Mouse (Mus musculus): ENCODE measurements around the gene Mapk8ip2. TPM values are rescaled to one million over a fixed set of nuclear protein-coding genes. Genes with fewer than 3 reads are reported as not detected.
A peak's percentile ranks its signal among the peaks of the same experiment; 100 is the strongest.
"Not testable (repeated sequence)": the region's sequence is repeated elsewhere in the genome, so short reads cannot be mapped to it uniquely, and the experiment has no call there.

Gene Mapk8ip2
- polyA plus RNA-seq, 1 experiment from 2014 or later = 8.2 TPM

DNA sequence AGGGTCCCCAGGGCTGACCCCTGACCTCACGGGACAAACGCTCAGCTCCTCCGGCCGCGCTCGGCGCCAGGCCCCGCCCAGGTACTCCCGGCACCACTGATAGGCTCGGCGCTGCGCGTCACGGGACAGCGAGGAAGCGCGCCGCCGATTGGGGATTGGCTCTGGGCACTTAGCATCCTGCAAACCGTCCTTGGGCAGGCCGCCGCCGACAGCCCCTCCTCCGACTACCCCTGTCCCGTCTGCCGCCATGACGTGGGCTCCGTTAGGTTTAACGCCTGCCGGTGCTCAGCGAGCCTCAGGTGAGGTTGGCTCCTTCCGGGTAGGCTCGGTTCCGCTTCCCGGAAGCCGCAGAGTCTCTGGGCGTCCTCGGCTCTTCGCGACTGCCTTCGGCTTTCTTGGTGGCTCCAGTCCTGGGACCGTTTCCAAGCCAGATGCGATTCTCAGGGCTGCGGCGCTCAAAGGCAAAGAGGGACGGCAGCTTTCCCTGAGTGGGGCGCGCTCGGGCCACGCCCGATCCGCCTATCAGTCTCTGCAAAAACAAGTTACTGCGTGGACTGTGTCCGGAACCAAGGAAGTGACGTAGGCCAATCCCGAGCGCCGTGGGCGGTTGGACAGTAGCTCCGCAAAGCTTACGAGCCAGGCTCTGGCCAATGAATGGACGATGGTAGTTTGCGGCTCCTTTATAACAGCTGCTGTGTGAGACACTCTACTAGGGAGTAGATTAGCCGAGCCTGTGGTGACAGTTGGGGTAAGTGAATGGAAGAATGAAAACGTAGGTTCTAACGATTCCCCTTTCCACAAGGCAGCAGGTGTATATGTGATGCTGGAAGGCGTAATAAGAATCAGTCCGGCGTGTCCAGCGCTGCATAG is 24.1 kb upstream of the Mapk8ip2 start, which contains the start of the genes C730034F03Rik, Gm44502 and Chkb:
TSS of gene C730034F03Rik (plus strand) at position 238 of the 870 bp plus-strand sequence.
TSS of gene Gm44502 (minus strand) at position 345 of the 870 bp plus-strand sequence.
TSS of gene Chkb (minus strand) at position 557 of the 870 bp plus-strand sequence.
- Histone ChIP-seq H3K4me2 (replicated peaks) (peak within 1 kb of the TSS; percentile 84), H3K27ac (peak within 1 kb of the TSS; percentile 93), H3K9me3 (no peaks in the 10 kb centered on the region), H3K4me1 (peaks cover 16% of the 10 kb centered on the region), H3K9ac (peak within 1 kb of the TSS; percentile 79), H3K27me3 (0 out of 2 replicates have a peak, but pooled peaks cover 2% of the 10 kb centered on the region), H3K4me3 (peak within 1 kb of the TSS; percentile 67), H3K36me3 (peaks cover 19% of the 10 kb centered on the region)
- ATAC-seq (ENCODE audit: insufficient number of reproducible peaks, insufficient read depth, low FRiP score, low TSS enrichment) = peak; percentile 89
- under 1% methylated on average over 70 of the region's 70 CpGs for WGBS

DNA sequence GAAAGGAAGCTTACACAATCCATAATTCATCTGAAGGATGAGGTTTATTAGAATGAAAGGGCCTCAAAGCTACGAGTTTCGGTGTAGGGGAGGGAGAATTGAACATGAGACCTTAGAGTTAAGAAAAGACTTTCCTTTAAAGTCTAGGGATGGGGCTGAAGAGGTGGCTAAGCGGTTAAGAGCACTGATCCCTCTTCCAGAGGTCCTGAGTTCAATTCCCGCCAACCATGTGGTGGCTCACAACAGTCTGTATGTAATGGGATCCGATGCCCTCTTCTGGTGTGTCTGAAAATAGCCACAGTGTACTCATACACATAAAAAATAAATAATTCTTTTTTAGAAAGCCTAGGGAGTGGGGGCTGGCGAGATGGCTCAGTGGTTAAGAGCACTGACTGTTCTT is 23.4 kb upstream of the Mapk8ip2 start:
- no peak for ATAC-seq (ENCODE audit: insufficient number of reproducible peaks, insufficient read depth, low FRiP score, low TSS enrichment)
- Histone ChIP-seq H3K9ac (peak overlapping the region; percentile 79), H3K27me3 (0 out of 2 replicates have a peak, but pooled peaks cover 2% of the 10 kb centered on the region), H3K4me1 (peaks cover 16% of the 10 kb centered on the region), H3K9me3 (no peaks in the 10 kb centered on the region), H3K4me2 (replicated peaks) (peak overlapping the region; percentile 84), H3K27ac (peak overlapping the region; percentile 93), H3K36me3 (peaks cover 19% of the 10 kb centered on the region), H3K4me3 (peak overlapping the region; percentile 67)
- 49% methylated on average over 6 of the region's 6 CpGs for WGBS

DNA sequence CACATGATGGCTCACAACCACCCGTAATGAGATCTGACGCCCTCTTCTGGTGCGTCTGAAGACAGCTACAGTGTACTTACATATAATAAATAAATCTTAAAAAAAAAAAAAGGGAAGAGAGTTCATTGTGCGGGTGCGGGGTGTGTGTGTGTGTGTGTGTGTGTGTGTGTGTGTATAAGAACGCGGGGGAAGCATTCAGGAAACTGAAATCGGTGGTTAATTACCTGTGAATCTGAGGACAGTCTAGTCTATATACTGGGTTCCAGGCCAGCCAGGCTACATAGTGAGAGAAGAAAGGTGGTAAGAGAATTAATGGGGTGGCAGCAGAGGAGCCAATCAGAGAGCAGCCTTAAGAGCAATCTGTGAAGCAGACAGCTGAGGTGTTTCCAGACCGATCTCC is 22.9 kb upstream of the Mapk8ip2 start:
- not testable (repeated sequence) for H3K4me2 ChIP-seq (replicated peaks); H3K27me3 ChIP-seq; H3K4me3 ChIP-seq; H3K9ac ChIP-seq; H3K27ac ChIP-seq; H3K9me3 ChIP-seq; ATAC-seq (ENCODE audit: insufficient number of reproducible peaks, insufficient read depth, low FRiP score, low TSS enrichment)
- peaks cover 19% of the 10 kb centered on the region for H3K36me3 ChIP-seq
- 85% methylated on average over 9 of the region's 9 CpGs for WGBS
- peaks cover 12% of the 10 kb centered on the region for H3K4me1 ChIP-seq

DNA sequence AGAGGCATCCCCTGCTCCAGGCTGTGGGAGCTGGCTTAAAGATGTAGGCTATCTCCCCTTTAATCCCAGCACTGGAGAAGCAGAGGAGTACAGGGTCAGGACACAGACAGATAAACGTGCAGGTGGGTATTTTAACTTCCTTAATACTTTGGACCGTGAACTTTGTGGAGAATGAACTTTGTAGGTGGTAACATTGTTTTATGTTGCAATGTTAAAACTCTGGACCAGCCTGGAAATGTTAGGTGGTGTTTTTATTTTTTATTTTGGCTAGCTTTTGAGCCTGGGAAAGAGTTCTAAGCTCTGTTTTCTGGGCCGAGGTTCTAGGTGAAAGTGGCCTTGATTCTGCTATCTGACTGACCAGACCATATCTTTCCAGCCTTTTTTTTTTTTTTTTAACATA is 22.4 kb upstream of the Mapk8ip2 start:
- H3K4me2 ChIP-seq (replicated peaks) = no peak overlapping the region
- peaks cover 14% of the 10 kb centered on the region for H3K36me3 ChIP-seq
- H3K27ac ChIP-seq = no peak overlapping the region
- H3K4me1 ChIP-seq = peaks cover 9% of the 10 kb centered on the region
- no peak for ATAC-seq (ENCODE audit: insufficient number of reproducible peaks, insufficient read depth, low FRiP score, low TSS enrichment)
- no peak overlapping the region for H3K9ac ChIP-seq
- no peaks in the 10 kb centered on the region for H3K9me3 ChIP-seq
- 91% methylated on average over 3 of the region's 3 CpGs for WGBS
- H3K27me3 ChIP-seq = no peaks in the 10 kb centered on the region
- no peak overlapping the region for H3K4me3 ChIP-seq

DNA sequence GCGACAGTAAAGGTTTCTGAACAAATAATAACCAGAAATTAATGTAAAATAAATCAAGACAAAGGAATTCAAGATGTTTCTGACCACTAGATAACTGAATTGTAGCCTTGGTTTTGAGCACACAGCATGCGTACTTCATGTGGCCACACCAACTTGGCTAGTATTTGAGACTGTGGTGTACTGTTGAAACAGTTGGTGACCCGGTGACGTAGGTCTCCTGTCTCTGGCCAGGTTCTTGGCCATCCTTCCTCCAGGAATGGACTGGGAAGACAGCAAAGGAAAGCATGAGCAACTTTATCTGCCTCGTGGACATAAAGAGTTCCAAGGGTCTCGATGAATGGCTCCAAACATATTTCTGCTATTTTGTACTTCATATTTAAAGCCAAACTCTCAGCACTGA is 21.9 kb upstream of the Mapk8ip2 start:
- 92% methylated on average over 6 of the region's 6 CpGs for WGBS
- Histone ChIP-seq H3K36me3 (peaks cover 8% of the 10 kb centered on the region; the same call in 1 of the 2 replicates), H3K4me2 (replicated peaks) (no peak overlapping the region), H3K9ac (no peak overlapping the region), H3K27me3 (no peaks in the 10 kb centered on the region), H3K9me3 (no peaks in the 10 kb centered on the region), H3K4me1 (peaks cover 9% of the 10 kb centered on the region), H3K4me3 (no peak overlapping the region), H3K27ac (no peak overlapping the region)
- no peak for ATAC-seq (ENCODE audit: insufficient number of reproducible peaks, insufficient read depth, low FRiP score, low TSS enrichment)

DNA sequence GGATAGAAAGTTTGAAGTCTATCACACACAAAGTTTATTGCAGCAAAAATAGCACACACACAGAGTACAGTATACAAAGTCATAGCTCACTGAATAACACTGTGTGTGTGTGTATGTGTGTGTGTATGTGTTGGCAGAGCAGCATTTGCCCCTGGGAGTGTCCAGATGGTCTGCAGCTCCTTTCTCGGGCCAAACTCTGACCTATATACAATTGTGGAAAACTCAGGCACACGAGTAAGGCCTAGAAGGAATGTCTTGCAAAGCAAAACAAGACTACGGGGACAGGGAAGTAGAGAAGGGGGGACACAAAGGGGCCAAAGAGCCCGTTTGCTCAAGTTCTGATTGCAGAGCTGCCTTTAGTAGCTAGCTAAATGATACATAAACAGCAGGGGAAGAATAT is 20.8 kb upstream of the Mapk8ip2 start:
- Histone ChIP-seq H3K36me3 (no peaks in the 10 kb centered on the region), H3K27ac (no peak overlapping the region), H3K9me3 (no peaks in the 10 kb centered on the region), H3K4me2 (replicated peaks) (no peak overlapping the region), H3K27me3 (no peaks in the 10 kb centered on the region), H3K9ac (no peak overlapping the region), H3K4me3 (no peak overlapping the region), H3K4me1 (peaks cover 9% of the 10 kb centered on the region)
- 73% methylated on average over 4 of the region's 4 CpGs for WGBS
- no peak for ATAC-seq (ENCODE audit: insufficient number of reproducible peaks, insufficient read depth, low FRiP score, low TSS enrichment)

DNA sequence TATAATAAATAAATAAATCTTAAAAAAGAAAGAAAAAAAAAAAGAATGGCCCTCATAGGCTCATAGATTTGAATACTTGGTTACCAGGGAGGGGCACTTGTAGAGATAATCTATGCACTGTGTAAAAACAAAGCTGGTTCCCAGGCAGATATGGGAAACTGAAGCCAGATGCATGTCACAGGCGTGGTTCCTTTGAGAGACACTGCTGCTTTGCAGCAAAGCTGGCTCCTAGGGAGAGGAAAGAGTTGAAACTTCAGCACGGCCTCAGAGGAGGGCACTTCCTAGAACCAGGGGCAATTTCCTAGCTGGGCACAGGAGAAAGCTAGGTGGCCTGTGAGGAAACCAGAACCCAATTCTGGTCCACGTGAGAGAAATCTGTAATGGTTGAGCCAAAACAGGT is 19.6 kb upstream of the Mapk8ip2 start:
- H3K4me1 ChIP-seq = 0 out of 2 replicates have a peak, but pooled peaks cover 3% of the 10 kb centered on the region
- no peaks in the 10 kb centered on the region for H3K27me3 ChIP-seq
- no peak overlapping the region for H3K4me2 ChIP-seq (replicated peaks)
- ATAC-seq (ENCODE audit: insufficient number of reproducible peaks, insufficient read depth, low FRiP score, low TSS enrichment) = no peak
- no peaks in the 10 kb centered on the region for H3K36me3 ChIP-seq
- H3K9me3 ChIP-seq = no peaks in the 10 kb centered on the region
- no peak overlapping the region for H3K9ac ChIP-seq
- H3K27ac ChIP-seq = no peak overlapping the region
- 59% methylated on average over 3 of the region's 3 CpGs for WGBS
- H3K4me3 ChIP-seq = no peak overlapping the region

DNA sequence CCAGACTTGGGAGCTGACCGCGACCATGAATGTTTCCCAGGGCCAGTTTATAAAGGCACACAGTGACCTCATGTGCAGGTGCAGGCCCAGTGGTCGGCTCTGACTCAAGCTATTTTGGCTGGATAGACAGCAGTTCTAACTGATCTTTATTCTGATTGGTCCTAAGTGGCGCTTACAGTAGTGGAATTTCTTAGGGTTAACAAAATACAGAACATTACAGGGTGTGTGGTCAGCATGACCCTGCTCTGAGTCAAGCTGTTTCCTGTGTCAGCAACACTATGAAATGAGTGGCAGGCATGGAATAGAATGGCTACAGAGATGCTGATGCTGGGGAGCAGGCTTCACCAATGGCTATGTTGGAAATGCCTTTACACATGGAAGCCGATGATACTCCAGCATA is 17.8 kb upstream of the Mapk8ip2 start:
- Histone ChIP-seq H3K9ac (no peak overlapping the region), H3K27me3 (no peaks in the 10 kb centered on the region), H3K9me3 (no peaks in the 10 kb centered on the region), H3K4me1 (no peaks in the 10 kb centered on the region), H3K27ac (no peak overlapping the region), H3K36me3 (no peaks in the 10 kb centered on the region), H3K4me2 (replicated peaks) (no peak overlapping the region), H3K4me3 (no peak overlapping the region)
- no peak for ATAC-seq (ENCODE audit: insufficient number of reproducible peaks, insufficient read depth, low FRiP score, low TSS enrichment)
- 85% methylated on average over 5 of the region's 5 CpGs for WGBS

DNA sequence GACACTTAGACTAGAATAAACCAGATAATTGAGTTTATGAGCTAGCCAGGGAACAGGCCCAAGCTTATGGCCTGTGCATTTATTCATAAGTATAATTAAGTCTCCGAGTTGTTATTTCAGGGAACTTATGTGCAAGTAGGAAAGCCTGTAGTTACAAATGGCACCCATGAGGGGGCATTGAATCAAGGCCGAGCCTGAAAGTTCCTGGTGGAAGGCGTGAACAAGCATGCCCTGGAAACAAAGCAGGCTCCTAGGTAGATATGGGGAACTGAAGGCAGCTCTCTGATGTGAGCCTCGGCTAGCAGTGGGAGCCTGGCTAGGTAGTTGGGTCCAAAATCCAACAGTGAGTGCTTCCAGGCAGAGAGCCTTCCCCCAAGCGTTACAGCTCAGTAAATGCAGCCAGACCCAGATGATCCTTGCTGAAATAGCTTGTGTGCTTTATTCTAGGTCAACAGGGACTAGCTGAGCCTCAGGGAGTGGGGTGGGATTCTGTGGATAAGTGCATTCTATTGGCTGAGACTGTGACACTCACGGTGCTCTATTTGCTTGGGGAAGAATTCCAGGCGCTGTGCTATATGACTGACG is 11.1 kb upstream of the Mapk8ip2 start:
- no peak overlapping the region for H3K9ac ChIP-seq
- no peak overlapping the region for H3K27ac ChIP-seq
- WGBS = 46% methylated on average over 8 of the region's 8 CpGs
- no peak for ATAC-seq (ENCODE audit: insufficient number of reproducible peaks, insufficient read depth, low FRiP score, low TSS enrichment)
- H3K4me1 ChIP-seq = no peaks in the 10 kb centered on the region
- no peaks in the 10 kb centered on the region for H3K36me3 ChIP-seq
- no peak overlapping the region for H3K4me3 ChIP-seq
- no peaks in the 10 kb centered on the region for H3K9me3 ChIP-seq
- no peak overlapping the region for H3K4me2 ChIP-seq (replicated peaks)
- no peaks in the 10 kb centered on the region for H3K27me3 ChIP-seq

DNA sequence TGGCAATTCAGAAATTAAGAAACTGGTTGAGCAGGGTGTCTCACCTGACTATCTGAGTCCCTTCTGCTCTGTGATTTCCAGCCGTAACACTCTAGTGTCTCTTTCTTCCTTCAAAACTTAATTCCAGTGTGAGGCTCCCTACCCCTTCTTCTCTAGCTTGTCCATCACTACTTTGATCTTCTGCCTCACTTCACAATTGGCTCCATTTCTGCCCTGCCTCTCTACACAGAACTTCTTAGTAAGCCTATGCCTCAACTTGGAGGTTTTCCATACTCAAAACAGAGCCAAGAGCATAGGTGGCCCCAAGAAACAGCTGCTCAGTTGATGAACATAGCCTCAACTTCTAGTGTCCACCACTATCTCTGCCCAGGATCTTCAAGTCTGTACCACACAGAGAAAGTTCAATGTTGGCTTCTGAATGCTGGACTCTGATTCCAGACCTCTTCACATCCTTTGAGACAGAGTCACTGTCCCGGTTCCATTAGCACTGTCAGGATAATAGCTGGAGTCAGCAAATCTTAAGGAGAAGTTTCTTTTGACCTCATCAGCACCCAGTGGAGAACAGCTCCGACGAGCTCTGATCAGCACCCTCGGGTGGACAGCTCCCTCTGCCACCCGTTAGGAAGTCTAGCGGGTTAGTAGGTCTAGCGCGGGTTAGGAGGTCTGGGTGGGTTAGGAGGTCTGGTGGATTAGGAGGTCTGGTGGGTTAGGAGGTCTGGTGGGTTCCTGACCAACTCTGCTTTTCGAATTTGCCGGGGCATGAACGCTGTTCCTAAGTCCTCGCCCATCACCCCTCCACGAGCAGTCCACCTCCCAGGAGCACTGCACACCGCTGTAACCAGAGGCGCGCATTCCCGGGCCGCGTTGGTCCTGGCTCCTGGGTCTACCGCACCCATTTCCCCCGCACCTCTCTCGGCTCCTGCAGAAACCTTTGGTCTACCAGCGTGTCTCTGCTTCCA is 528 bp upstream of the Mapk8ip2 start:
- H3K27me3 ChIP-seq = peaks cover 21% of the 10 kb centered on the region
- peak overlapping the region; percentile 61 for H3K4me3 ChIP-seq
- 4% methylated on average over 24 of the region's 24 CpGs for WGBS
- H3K9ac ChIP-seq = no peak overlapping the region
- peak overlapping the region; percentile 98 for H3K4me2 ChIP-seq (replicated peaks)
- peak; percentile 32; the same call in 1 of the 2 replicates for ATAC-seq (ENCODE audit: insufficient number of reproducible peaks, insufficient read depth, low FRiP score, low TSS enrichment)
- H3K4me1 ChIP-seq = peaks cover 12% of the 10 kb centered on the region
- H3K9me3 ChIP-seq = no peaks in the 10 kb centered on the region
- H3K36me3 ChIP-seq = no peaks in the 10 kb centered on the region
- H3K27ac ChIP-seq = no peak overlapping the region

DNA sequence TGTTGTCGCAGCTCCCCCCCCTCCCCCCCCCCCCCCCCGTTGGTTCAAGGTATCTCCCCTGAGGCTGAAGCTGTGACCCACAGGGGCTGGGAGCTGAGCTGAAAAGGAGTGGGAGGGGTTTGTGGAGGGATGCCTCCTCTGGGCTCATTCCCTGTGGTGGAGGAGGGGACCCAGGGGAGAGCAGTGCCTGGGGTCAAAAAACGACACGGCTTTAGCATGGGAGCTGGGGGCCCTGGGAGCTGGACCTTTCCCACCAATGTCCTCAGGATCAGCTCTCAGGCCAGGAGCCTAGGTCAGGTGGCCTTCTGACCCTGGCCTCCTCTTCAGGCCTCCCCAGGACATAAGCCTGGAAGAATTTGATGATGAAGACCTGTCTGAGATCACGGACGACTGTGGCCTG is 1.1 kb downstream of the Mapk8ip2 start:
- no peak overlapping the region for H3K27ac ChIP-seq
- no peak for ATAC-seq (ENCODE audit: insufficient number of reproducible peaks, insufficient read depth, low FRiP score, low TSS enrichment)
- no peak overlapping the region for H3K9ac ChIP-seq
- H3K4me3 ChIP-seq = peak overlapping the region; percentile 61; the same call in 1 of the 2 replicates
- no peaks in the 10 kb centered on the region for H3K9me3 ChIP-seq
- H3K4me2 ChIP-seq (replicated peaks) = peak overlapping the region; percentile 98
- no peaks in the 10 kb centered on the region for H3K36me3 ChIP-seq
- peaks cover 21% of the 10 kb centered on the region for H3K27me3 ChIP-seq
- 29% methylated on average over 4 of the region's 6 CpGs for WGBS
- H3K4me1 ChIP-seq = peaks cover 12% of the 10 kb centered on the region

Measured in embryonic facial prominence, embryonic 12.5 days (tissue).